In genomic region chr17:29009181-29009580, GRCm38 (mm10) we compare ENCODE assay signal across 27 mouse cellular contexts. TPM values are rescaled to one million over a fixed set of nuclear protein-coding genes. Genes with fewer than 3 reads are reported as not detected.
DNase-seq lines count a peak whose midpoint lies in the region; ATAC-seq and TF ChIP-seq lines count a peak whose summit lies in the region.
"Had no signal": no experiment of that assay in that cellular context is flagged by ENCODE, and none has a peak within 500 bp of the region (broad histone marks: within the 10 kb centered on the region; RNA-seq: fewer than 3 reads in every experiment).

No protein-coding gene starts in this region.

- H3K27ac ChIP-seq in MEL (ENCODE audit: control insufficient read depth, low read depth, low read length) (no peak overlapping the region), macrophage (peak overlapping the region; percentile 93)
- no peak overlapping the region for H3K27ac ChIP-seq in neural tube, embryonic 15.5 days (replicated peaks)
- H3K27ac ChIP-seq: forebrain, embryonic 13.5 days; neural tube, embryonic 12.5 days had no signal

- H3K36me3 ChIP-seq in MEL (ENCODE audit: control insufficient read depth in 1 of 2, insufficient read depth in 2 of 2, low read length in 2 of 2) (peaks cover 0 to 8% of the 10 kb centered on the region in 2 experiments; a peak in 2 of 4 replicates), macrophage (ENCODE audit: inconsistent target) (no peaks in the 10 kb centered on the region)
- no peaks in the 10 kb centered on the region for H3K36me3 ChIP-seq in neural tube, embryonic 15.5 days
- H3K36me3 ChIP-seq: midbrain, embryonic 15.5 days; neural tube, embryonic 12.5 days had no signal

- H3K4me3 ChIP-seq in MEL (ENCODE audit: control insufficient read depth in 1 of 2, insufficient read depth in 1 of 2, low read depth in 2 of 2, low read length in 2 of 2), result no peak overlapping the region
- no peak overlapping the region for H3K4me3 ChIP-seq in macrophage (ENCODE audit: inconsistent target)
- H3K4me3 ChIP-seq in neural tube, embryonic 15.5 days (replicated peaks), result no peak overlapping the region
- H3K4me3 ChIP-seq: heart, embryonic 13.5 days; limb, embryonic 12.5 days; midbrain, embryonic 15.5 days; neural tube, embryonic 12.5 days had no signal

- DNase-seq in lung, postnatal 36 days, result peak; percentile 42
- DNase-seq in lung, postnatal 14 days, result no peak
- DNase-seq in MEL (ENCODE audit: low read depth, low spot score), result peak; percentile 52
- DNase-seq in adipocyte (ENCODE audit: low spot score), result no peak
- DNase-seq in adrenal gland, postnatal 25 days, result no peak
- DNase-seq: adrenal gland, postnatal 14 days; B cell, adult 2 months; cerebellum, adult 2 months; cerebellum, postnatal 14 days; gastrocnemius, postnatal 25 days; heart, adult 2 months; heart, postnatal 10 days; kidney, adult 9 months; kidney, postnatal 10 days had no signal

- no peak for TF ChIP-seq EP300 in MEL (IDR thresholded peaks at IDR 0.05; ENCODE audit: low read depth in 1 of 2, low read length in 2 of 2)

- H3K9me3 ChIP-seq in MEL (replicated peaks; ENCODE audit: insufficient read depth, low read length), result no peaks in the 10 kb centered on the region
- H3K9me3 ChIP-seq in neural tube, embryonic 15.5 days (replicated peaks), result no peaks in the 10 kb centered on the region
- H3K9me3 ChIP-seq: embryonic facial prominence, embryonic 10.5 days; embryonic facial prominence, embryonic 15.5 days; forebrain, embryonic 13.5 days; G1E; heart, embryonic 13.5 days; limb, embryonic 12.5 days; midbrain, embryonic 15.5 days; neural tube, embryonic 12.5 days had no signal

- no peak for TF ChIP-seq POLR2A in MEL (IDR thresholded peaks at IDR 0.05; ENCODE audit: control insufficient read depth in 1 of 2, insufficient read depth in 1 of 2, low read depth in 1 of 2, low read length in 2 of 2, poor library complexity in 1 of 2)

- WGBS in macrophage (ENCODE audit: missing documents), result 27% methylated on average over 3 of the region's 4 CpGs
- WGBS in neural tube, embryonic 15.5 days, result 90% methylated on average over 4 of the region's 4 CpGs

- peaks cover 0 to 10% of the 10 kb centered on the region in 2 experiments; a peak in 3 of 4 replicates for H3K4me1 ChIP-seq in MEL (ENCODE audit: control insufficient read depth in 1 of 2, insufficient read depth in 2 of 2, low read length in 2 of 2)
- peaks cover 30% of the 10 kb centered on the region for H3K4me1 ChIP-seq in neural tube, embryonic 15.5 days

- no peak for ATAC-seq in neural tube, embryonic 15.5 days (ENCODE audit: low FRiP score)
- ATAC-seq: forebrain, embryonic 13.5 days; intestine, postnatal 0 days; midbrain, embryonic 15.5 days; Patski had no signal

- no peak overlapping the region for H3K9ac ChIP-seq in MEL (ENCODE audit: control insufficient read depth, low read depth, low read length, poor library complexity, severe bottlenecking)
- H3K9ac ChIP-seq in neural tube, embryonic 15.5 days (replicated peaks), result no peak overlapping the region
- H3K9ac ChIP-seq: embryonic facial prominence, embryonic 15.5 days; forebrain, embryonic 13.5 days; hindbrain, embryonic 14.5 days; limb, embryonic 12.5 days; midbrain, embryonic 15.5 days; neural tube, embryonic 12.5 days had no signal

- no peaks in the 10 kb centered on the region for H3K27me3 ChIP-seq in MEL (ENCODE audit: control insufficient read depth in 1 of 2, insufficient read depth in 2 of 2, low read length in 2 of 2)
- H3K27me3 ChIP-seq in neural tube, embryonic 15.5 days (replicated peaks), result no peaks in the 10 kb centered on the region
- H3K27me3 ChIP-seq: embryonic facial prominence, embryonic 15.5 days; forebrain, embryonic 13.5 days; heart, embryonic 13.5 days; limb, embryonic 12.5 days; midbrain, embryonic 15.5 days; neural tube, embryonic 12.5 days; Patski had no signal

- no peak for TF ChIP-seq RAD21 in MEL (IDR thresholded peaks at IDR 0.05; ENCODE audit: low read depth, low read length)

- no peak overlapping the region for H3K4me2 ChIP-seq in neural tube, embryonic 15.5 days

- peaks cover 20% of the 10 kb centered on the region for H3K79me2 ChIP-seq in MEL (ENCODE audit: control insufficient read depth, insufficient read depth, low read length, poor library complexity)
- H3K79me2 ChIP-seq in macrophage (ENCODE audit: inconsistent target), result peaks cover 33% of the 10 kb centered on the region

- no peak for TF ChIP-seq CTCF in MEL (IDR thresholded peaks at IDR 0.05 in 2 of 3, conservative IDR thresholded peaks at IDR 0.05 in 1 of 3; ENCODE audit: control insufficient read depth in 1 of 3, insufficient read depth in 1 of 3, low read depth in 2 of 3, low read length in 3 of 3, poor library complexity in 1 of 3, severe bottlenecking in 1 of 3)

TF ChIP-seq in MEL, 35 proteins besides CTCF, POLR2A, EP300 and RAD21:
- TF ChIP-seq TAL1 (IDR thresholded peaks at IDR 0.05; ENCODE audit: low read length), result no peak
- TF ChIP-seq ZC3H11A (IDR thresholded peaks at IDR 0.05; ENCODE audit: low read depth, low read length), result no peak
- TF ChIP-seq USF1 (IDR thresholded peaks at IDR 0.05; ENCODE audit: low read depth, low read length), result no peak
- TF ChIP-seq JUND (IDR thresholded peaks at IDR 0.05; ENCODE audit: low read depth, low read length), result no peak
- peak; percentile 49 for TF ChIP-seq ETS1 (IDR thresholded peaks at IDR 0.05; ENCODE audit: low read depth, low read length)

RNA-seq across cellular contexts. Expression of gene Stk38, which starts 1.4 kb away (rescaled TPM):
- 14.4 and 17.1 TPM in 2 replicates for total RNA-seq in MEL (2012; rRNA removed)
- polyA plus RNA-seq in MEL (2012; ENCODE audit: insufficient read depth in 1 of 2, insufficient read length in 2 of 2, low read depth in 1 of 2, low replicate concordance in 2 of 2, missing spikeins in 1 of 2) (100 to 1,000 TPM in 1 of 2 experiments, 10 to 100 TPM in 1; 49.3 to 290 TPM), macrophage (2018) (50.4 to 96.1 TPM (median 84.7 TPM) in 3 replicates)
- total RNA-seq in macrophage (2018; cell fraction: chromatin; rRNA removed), result 100 to 1,000 TPM; 193 to 792 (median 580) TPM
- 10 to 100 TPM; 41.5 to 90.6 (median 71.6) TPM for total RNA-seq in macrophage (2018; cell fraction: cytosol; rRNA removed)
- total RNA-seq in macrophage (2018; cell fraction: nucleus; rRNA removed), result 100 to 1,000 TPM; 124 to 452 (median 250) TPM
- total RNA-seq in adrenal gland, postnatal 25 days (2021), result 79.5 TPM in 2 replicates
- polyA plus RNA-seq in neural tube, embryonic 15.5 days (2015; fragmentation: Nextera tagmentation; extraction: Ambion mirVana), result 81.2 and 82.1 TPM in 2 replicates

RNA-seq across cellular contexts. Expression of gene Srsf3, which starts 23.2 kb away (rescaled TPM):
- total RNA-seq in MEL (2012; rRNA removed), result 312 and 367 TPM in 2 replicates
- polyA plus RNA-seq in MEL (2012; ENCODE audit: insufficient read depth in 1 of 2, insufficient read length in 2 of 2, low read depth in 1 of 2, low replicate concordance in 2 of 2, missing spikeins in 1 of 2), result 100 to 1,000 TPM; 326 to 556 TPM
- 100 to 1,000 TPM; 298 to 475 (median 399) TPM for total RNA-seq in macrophage (2018; cell fraction: chromatin; rRNA removed)
- total RNA-seq in macrophage (2018; cell fraction: cytosol; rRNA removed), result 10 to 100 TPM; 63.8 to 95.5 (median 73.3) TPM
- 100 to 1,000 TPM; 193 to 423 (median 284) TPM for total RNA-seq in macrophage (2018; cell fraction: nucleus; rRNA removed)
- polyA plus RNA-seq in macrophage (2018), result 60.3 to 155 TPM (median 85.0 TPM) in 3 replicates
- total RNA-seq in adrenal gland, postnatal 25 days (2021), result 119 and 172 TPM in 2 replicates
- 403 and 429 TPM in 2 replicates for polyA plus RNA-seq in neural tube, embryonic 15.5 days (2015; fragmentation: Nextera tagmentation; extraction: Ambion mirVana)

RNA-seq across cellular contexts. Expression of gene Kctd20, which starts 57.4 kb away (rescaled TPM):
- total RNA-seq in MEL (2012; rRNA removed), result 39.1 and 41.8 TPM in 2 replicates
- 10 to 100 TPM in 1 of 2 experiments, not detected in 1; 65.4 TPM for polyA plus RNA-seq in MEL (2012; ENCODE audit: insufficient read depth in 1 of 2, insufficient read length in 2 of 2, low read depth in 1 of 2, low replicate concordance in 2 of 2, missing spikeins in 1 of 2)
- total RNA-seq in macrophage (2018; cell fraction: chromatin; rRNA removed), result 100 to 1,000 TPM in 1 of 26 experiments, 10 to 100 TPM in 25; 55.7 to 110 (median 73.2) TPM
- total RNA-seq in macrophage (2018; cell fraction: cytosol; rRNA removed), result 10 to 100 TPM; 28.0 to 43.5 (median 35.0) TPM
- 10 to 100 TPM; 41.8 to 88.6 (median 58.4) TPM for total RNA-seq in macrophage (2018; cell fraction: nucleus; rRNA removed)
- 29.1 to 47.2 TPM (median 39.6 TPM) in 3 replicates for polyA plus RNA-seq in macrophage (2018)
- total RNA-seq in adrenal gland, postnatal 25 days (2021), result 47.8 and 69.8 TPM in 2 replicates
- 78.9 and 81.3 TPM in 2 replicates for polyA plus RNA-seq in neural tube, embryonic 15.5 days (2015; fragmentation: Nextera tagmentation; extraction: Ambion mirVana)

Comparison
In these comparisons a context has a peak if more than half of its experiments do, and no peak if none do; other contexts are left out.
1. DNase-seq: peak in lung, postnatal 36 days (single experiment) and MEL (single experiment); none in lung, postnatal 14 days (single experiment), adipocyte (single experiment) and adrenal gland, postnatal 25 days (single experiment).